Mouse (Mus musculus): ENCODE data around the gene Tspan18.

DNA sequence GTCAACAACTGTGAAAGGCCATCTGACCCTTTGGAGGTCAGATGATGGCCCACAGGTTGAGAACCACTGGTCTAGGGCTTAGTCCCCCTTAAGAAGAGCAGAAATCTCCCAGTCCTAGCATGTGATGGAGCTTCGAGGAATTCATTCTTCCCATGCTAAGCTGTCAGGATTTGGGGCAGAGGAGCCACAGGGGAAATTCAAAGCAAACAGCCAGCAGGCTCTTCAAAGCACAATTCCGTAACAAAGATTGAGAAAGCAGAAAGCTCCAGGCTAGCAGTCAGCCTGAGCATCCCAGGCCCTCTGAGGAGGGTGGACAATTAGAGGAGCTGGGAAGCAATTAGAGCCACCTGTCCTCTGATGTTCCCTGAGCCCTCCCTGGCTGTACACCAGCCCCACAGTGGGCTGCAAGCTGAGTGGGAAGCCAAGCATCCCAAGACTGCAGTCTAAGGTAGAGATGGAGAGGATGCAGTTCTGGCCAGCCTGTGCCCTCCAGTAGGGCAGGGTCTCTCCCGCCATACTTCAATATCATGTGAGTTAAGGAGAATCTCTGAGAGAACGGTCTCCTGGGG is 173.8 kb downstream of the Tspan18 start:
- no peak for TF ChIP-seq CTCF (conservative IDR thresholded peaks at IDR 0.05; ENCODE audit: low read length)
- TF ChIP-seq POU5F1 (IDR thresholded peaks at IDR 0.05; ENCODE audit: borderline replicate concordance, low read length) = no peak
